Mouse (Mus musculus) liver, embryonic 13.5 days (tissue): ENCODE measurements around the gene Exoc4. TPM values are rescaled to one million over a fixed set of nuclear protein-coding genes. Genes with fewer than 3 reads are reported as not detected.

Source experiments
- ATAC-seq: fragments of 200-750 bp; cut with Nextera tagmentation; 2 replicates; pipeline ENCODE4 v1.8.0; 2017; ENCODE audit warnings: low read depth, mild to moderate bottlenecking, moderate number of reproducible peaks, moderate library complexity
- DNase-seq: peaks from one replicate; pipeline ENCODE4 v3.0.0; 2022
- H3K27ac ChIP-seq: fragments of 300-500 bp; sonication (generic); 2 replicates; pipeline ENCODE4 v1.5.1; 2015; ENCODE audit warnings: moderate library complexity, mild to moderate bottlenecking, inconsistent platforms
- H3K27me3 ChIP-seq: fragments of 300-500 bp; sonication (generic); 2 replicates; pipeline ENCODE4 v1.6.1; 2015; ENCODE audit warnings: mild to moderate bottlenecking, inconsistent platforms
- H3K36me3 ChIP-seq: fragments of 300-500 bp; sonication (generic); 2 replicates; pipeline ENCODE4 v1.6.1; 2015; ENCODE audit warnings: mild to moderate bottlenecking, inconsistent platforms
- H3K4me1 ChIP-seq: fragments of 300-500 bp; sonication (generic); replicated peaks from 2 replicates; pipeline ENCODE4 v1.6.1; 2015; ENCODE audit warnings: inconsistent platforms
- H3K4me2 ChIP-seq: fragments of 300-500 bp; sonication (generic); 2 replicates; pipeline ENCODE4 v1.6.1; 2015; ENCODE audit warnings: inconsistent platforms, mild to moderate bottlenecking, moderate library complexity
- H3K4me3 ChIP-seq: fragments of 300-500 bp; sonication (generic); replicated peaks from 2 replicates; pipeline ENCODE4 v1.5.1; 2015; ENCODE audit warnings: mild to moderate bottlenecking, inconsistent platforms
- H3K9ac ChIP-seq: fragments of 300-500 bp; sonication (generic); 2 replicates; pipeline ENCODE4 v1.6.1; 2015; ENCODE audit warnings: mild to moderate bottlenecking, inconsistent platforms
- H3K9me3 ChIP-seq: fragments of 300-500 bp; sonication (generic); replicated peaks from 2 replicates; pipeline ENCODE4 v1.6.1; 2016; ENCODE audit warnings: inconsistent platforms
- WGBS: fragments of 180-500 bp; shearing (Covaris S2); methylation state at CpG from one replicate; pipeline ENCODE4 v1.1.7; 2015; ENCODE audit not compliant: insufficient replicate concordance; 5-methylcytosine and 5-hydroxymethylcytosine counted together
- polyA plus RNA-seq: library from polyadenylated mRNA; unstranded; fragments of >200 nt; fragmentation: Nextera tagmentation; extraction: Ambion mirVana; gene quantifications from 2 replicates; pipeline ENCODE4 v1.2.1, GENCODE M21; 2015

The Exoc4 gene
- polyA plus RNA-seq, 1 experiment from 2014 or later, result 11.0 TPM

DNA sequence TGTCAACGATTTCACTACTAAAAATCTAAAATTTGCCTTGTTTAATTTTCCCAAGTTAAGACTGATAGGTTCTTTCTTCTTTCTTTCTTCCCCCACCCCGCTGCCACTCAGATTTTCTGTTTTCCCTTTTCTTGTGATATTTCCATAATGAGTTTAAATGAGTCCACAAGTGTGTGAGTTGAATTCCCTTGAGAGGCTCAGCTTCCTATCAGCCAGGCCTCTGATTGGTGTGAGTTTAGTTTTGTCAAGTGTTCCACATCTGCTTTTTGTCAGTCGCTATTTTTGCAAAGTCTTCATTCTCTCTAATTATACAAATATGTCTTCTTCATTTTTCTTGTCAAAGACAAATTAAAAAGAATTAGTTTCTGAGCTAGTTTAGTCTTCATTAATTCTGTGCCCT lies 160.7 kb downstream of the Exoc4 start:
- Histone ChIP-seq H3K36me3 (no peaks in the 10 kb centered on the region), H3K27ac (no peak overlapping the region), H3K4me1 (no peaks in the 10 kb centered on the region), H3K9ac (no peak overlapping the region), H3K4me2 (no peak overlapping the region), H3K9me3 (no peaks in the 10 kb centered on the region), H3K27me3 (no peaks in the 10 kb centered on the region), H3K4me3 (no peak overlapping the region)
- ATAC-seq, result no peak
- no peak for DNase-seq
- 73% methylated on average over 3 of the region's 3 CpGs for WGBS

DNA sequence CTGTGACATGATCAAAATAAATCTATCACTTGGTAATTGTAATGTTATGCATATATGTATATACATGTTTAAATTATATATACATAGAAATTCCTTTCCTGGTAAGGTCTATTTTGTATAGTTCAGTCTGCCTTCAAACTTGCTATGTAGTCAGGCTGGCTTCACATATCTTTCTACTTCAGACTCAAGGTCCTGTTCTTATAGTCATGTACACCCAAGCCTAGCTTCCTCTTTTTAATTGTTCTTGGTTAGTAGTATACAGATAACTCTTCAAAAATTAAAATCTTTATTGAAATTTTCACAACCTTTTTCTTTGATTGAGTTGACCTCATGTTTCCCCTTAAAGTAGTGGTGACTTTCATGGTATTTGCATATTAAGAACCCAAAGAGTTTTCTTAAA lies 176.1 kb downstream of the Exoc4 start:
- H3K9ac ChIP-seq, result no peak overlapping the region
- H3K36me3 ChIP-seq, result no peaks in the 10 kb centered on the region
- H3K27me3 ChIP-seq, result no peaks in the 10 kb centered on the region
- H3K4me1 ChIP-seq, result no peaks in the 10 kb centered on the region
- H3K4me2 ChIP-seq, result no peak overlapping the region
- H3K9me3 ChIP-seq, result no peaks in the 10 kb centered on the region
- H3K27ac ChIP-seq, result no peak overlapping the region
- DNase-seq (no peak), ATAC-seq (no peak)
- no peak overlapping the region for H3K4me3 ChIP-seq

DNA sequence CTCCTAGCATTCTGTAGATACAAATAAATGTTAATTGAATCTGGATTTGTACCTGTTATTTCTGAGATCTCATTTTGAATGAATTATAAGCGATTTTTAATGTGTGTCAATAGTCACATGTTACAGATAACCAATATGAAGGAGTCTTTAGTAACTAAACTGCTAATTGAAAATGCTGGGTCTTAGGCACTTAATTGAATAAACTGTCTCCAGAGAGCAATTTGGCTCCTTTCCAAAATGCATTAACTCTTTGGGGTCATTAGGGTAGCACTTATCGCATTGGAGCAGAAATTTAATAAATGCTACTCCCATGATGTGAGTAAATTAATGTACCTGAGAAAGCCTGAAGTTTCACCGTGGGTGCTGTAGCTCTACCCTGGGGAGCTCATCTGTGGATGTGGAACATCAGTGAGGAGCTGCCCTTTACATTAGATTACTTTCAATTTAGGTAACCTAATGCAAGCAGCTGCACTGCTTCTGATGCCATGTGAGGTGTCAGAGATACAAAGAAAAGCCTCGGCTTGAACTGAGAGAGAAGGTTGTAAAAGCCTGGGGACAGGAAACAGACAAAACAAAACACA lies 182.4 kb downstream of the Exoc4 start:
- no peaks in the 10 kb centered on the region for H3K4me1 ChIP-seq
- H3K9me3 ChIP-seq, result no peaks in the 10 kb centered on the region
- H3K27ac ChIP-seq, result no peak overlapping the region
- no peak overlapping the region for H3K4me2 ChIP-seq
- H3K4me3 ChIP-seq, result no peak overlapping the region
- 63% methylated on average over 4 of the region's 4 CpGs for WGBS
- DNase-seq (no peak), ATAC-seq (no peak)
- no peak overlapping the region for H3K9ac ChIP-seq
- no peaks in the 10 kb centered on the region for H3K27me3 ChIP-seq
- no peaks in the 10 kb centered on the region for H3K36me3 ChIP-seq

DNA sequence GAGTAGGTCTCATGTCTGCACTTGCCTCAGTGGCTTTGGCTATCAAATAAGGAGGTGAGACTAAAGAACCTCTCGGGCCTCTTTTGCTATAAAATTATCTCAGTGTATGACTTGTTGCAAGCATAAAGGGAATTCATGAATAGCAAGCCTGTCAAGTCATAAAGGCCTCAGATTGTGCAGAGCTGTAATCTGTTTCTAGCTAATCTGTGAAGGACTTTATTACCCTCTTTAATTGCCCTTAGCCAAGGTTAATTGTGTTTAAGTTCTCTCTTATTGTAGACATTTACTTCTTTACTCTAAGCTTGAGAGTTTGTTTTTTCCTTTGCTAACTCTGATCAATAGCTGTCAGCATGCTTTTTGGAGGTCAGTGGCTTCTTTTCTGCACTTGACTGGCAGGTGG lies 191.6 kb downstream of the Exoc4 start:
- DNase-seq (no peak), ATAC-seq (no peak)
- Histone ChIP-seq H3K9me3 (no peaks in the 10 kb centered on the region), H3K4me1 (no peaks in the 10 kb centered on the region), H3K36me3 (0 out of 2 replicates have a peak, but pooled peaks cover 3% of the 10 kb centered on the region), H3K4me2 (no peak overlapping the region), H3K27me3 (no peaks in the 10 kb centered on the region), H3K9ac (no peak overlapping the region), H3K27ac (no peak overlapping the region), H3K4me3 (no peak overlapping the region)
- WGBS, result 68% methylated on average over 1 of the region's 1 CpGs

GRCm38 (mm10) chr6:33453810-33454209 lies 204.9 kb downstream of the Exoc4 start:
- Histone ChIP-seq H3K4me3 (no peak overlapping the region), H3K4me1 (peaks cover 14% of the 10 kb centered on the region), H3K9me3 (no peaks in the 10 kb centered on the region), H3K27me3 (no peaks in the 10 kb centered on the region), H3K9ac (no peak overlapping the region), H3K36me3 (no peaks in the 10 kb centered on the region), H3K4me2 (no peak overlapping the region), H3K27ac (no peak overlapping the region)
- DNase-seq (no peak), ATAC-seq (no peak)
- WGBS, result 76% methylated on average over 2 of the region's 2 CpGs

DNA sequence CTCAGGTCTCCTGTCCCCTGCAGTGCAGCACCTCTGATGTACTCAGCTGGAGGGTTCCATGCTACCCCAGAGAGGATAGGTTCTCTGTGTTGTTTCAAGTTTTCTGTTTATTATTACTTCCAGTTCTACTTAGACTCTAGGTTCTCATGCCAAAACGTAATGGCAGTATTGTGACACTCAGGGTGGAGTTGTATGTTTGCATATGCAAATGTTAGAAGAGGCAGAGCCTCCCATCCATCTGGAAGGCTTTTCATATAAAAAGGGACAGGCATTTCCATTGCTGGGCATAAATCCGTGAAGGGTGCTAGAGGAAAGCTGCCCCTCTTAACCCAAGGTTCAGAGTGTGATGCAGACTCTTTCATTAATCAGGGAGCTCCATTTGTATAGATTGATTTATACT lies 205.5 kb downstream of the Exoc4 start:
- Histone ChIP-seq H3K4me2 (no peak overlapping the region), H3K4me3 (no peak overlapping the region), H3K9ac (no peak overlapping the region), H3K9me3 (no peaks in the 10 kb centered on the region), H3K27ac (no peak overlapping the region), H3K36me3 (no peaks in the 10 kb centered on the region), H3K4me1 (peaks cover 14% of the 10 kb centered on the region), H3K27me3 (no peaks in the 10 kb centered on the region)
- 59% methylated on average over 2 of the region's 2 CpGs for WGBS
- DNase-seq (no peak), ATAC-seq (no peak)

- 75% methylated on average over 1 of the region's 1 CpGs for whole genome bisulfite sequencing
- Histone ChIP-seq H3K36me3 (no peaks in the 10 kb centered on the region), H3K27me3 (no peaks in the 10 kb centered on the region), H3K9me3 (no peaks in the 10 kb centered on the region), H3K4me3 (no peak overlapping the region), H3K4me2 (no peak overlapping the region), H3K9ac (no peak overlapping the region), H3K4me1 (peaks cover 14% of the 10 kb centered on the region), H3K27ac (no peak overlapping the region)
- no peak for DNase-seq
- ATAC-seq, result no peak
Observed at GRCm38 (mm10) chr6:33455238-33455637, 206.4 kb downstream of the Exoc4 start.

DNA sequence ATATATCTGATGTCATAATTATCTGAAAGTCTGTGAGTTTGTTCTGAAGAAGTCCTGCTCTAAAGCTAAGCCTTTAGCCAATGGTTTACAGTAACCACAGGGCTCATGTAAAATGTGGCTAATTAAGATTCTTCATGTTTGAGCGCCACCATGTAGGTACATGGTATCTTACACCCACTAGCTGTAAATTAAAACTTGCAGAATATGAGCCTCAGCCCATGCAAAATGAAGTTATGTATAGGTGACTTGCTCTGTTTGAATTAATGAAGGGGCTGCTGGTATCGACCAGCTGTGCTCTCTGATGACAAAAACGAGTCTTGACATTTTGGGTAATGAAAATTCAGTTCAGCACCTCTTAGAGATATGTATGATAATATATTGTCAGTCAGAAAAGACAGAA lies 216.0 kb downstream of the Exoc4 start:
- WGBS, result 75% methylated on average over 3 of the region's 3 CpGs

DNA sequence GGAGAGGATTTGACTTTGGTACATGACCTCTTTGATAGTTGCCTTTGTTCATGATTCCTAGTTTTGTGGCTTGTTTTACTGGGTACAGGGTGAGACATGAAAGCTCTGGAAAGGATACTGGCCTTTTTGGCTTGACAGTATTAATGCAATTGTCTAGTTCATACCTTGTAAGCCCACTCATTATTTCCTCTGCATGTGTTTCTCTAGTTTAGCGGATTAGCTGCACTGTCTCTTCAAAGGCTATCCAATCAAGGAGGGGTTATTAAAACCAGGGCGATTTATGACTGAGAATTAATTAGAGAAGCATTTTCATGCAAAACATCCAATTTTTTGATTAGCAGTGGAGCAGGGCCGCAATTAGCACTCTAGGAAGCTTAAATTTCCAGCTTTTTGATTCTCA lies 216.5 kb downstream of the Exoc4 start:
- Histone ChIP-seq H3K27ac (0 out of 2 replicates have a peak overlapping the region, but pooled peaks have one; percentile 57), H3K36me3 (no peaks in the 10 kb centered on the region), H3K4me1 (peaks cover 19% of the 10 kb centered on the region), H3K9ac (no peak overlapping the region), H3K4me2 (no peak overlapping the region), H3K27me3 (no peaks in the 10 kb centered on the region), H3K9me3 (no peaks in the 10 kb centered on the region), H3K4me3 (no peak overlapping the region)
- ATAC-seq (no peak), DNase-seq (no peak)
- WGBS, result 75% methylated on average over 3 of the region's 3 CpGs

More for the DNA sequence above, 216.0 kb downstream of the Exoc4 start:
- no peaks in the 10 kb centered on the region for H3K27me3 ChIP-seq
- H3K36me3 ChIP-seq, result no peaks in the 10 kb centered on the region
- 0 out of 2 replicates have a peak overlapping the region, but pooled peaks have one; percentile 57 for H3K27ac ChIP-seq
- peaks cover 19% of the 10 kb centered on the region for H3K4me1 ChIP-seq
- H3K9ac ChIP-seq, result no peak overlapping the region
- H3K9me3 ChIP-seq, result no peaks in the 10 kb centered on the region
- ATAC-seq (no peak), DNase-seq (no peak)
- no peak overlapping the region for H3K4me3 ChIP-seq
- H3K4me2 ChIP-seq, result no peak overlapping the region

DNA sequence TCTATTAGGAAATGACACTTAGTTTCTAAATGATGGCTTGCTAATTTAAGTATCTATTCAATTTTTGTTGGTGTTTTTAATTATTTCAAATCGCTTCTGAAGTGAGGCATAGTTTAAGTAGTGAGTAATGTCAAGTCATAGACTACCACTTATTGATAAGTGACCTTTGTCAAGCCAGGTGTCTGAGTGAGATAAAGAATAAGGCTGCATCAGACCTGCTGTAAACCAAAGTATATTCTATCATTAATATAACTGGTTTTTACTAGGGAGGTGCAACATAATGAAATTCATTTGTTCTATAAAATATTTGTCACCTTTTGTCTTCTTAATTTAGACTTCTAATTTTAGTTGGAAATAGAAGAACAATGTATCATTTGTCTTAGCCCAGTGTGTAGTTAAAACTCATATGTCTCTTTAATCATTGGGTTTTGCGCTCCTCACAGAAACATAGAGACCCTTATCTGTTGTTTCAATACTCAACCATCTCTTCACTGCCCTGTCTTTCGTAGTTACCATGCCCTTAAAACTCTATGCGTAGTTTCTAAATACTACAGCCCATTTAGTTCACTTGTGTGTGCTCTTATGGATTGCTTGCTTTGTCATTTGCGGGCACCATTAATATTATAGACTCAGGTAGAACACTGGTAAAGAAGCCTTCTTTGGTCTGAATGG lies 217.4 kb downstream of the Exoc4 start:
- peak overlapping the region; percentile 39 for H3K4me2 ChIP-seq
- no peaks in the 10 kb centered on the region for H3K27me3 ChIP-seq
- H3K36me3 ChIP-seq, result no peaks in the 10 kb centered on the region
- H3K4me3 ChIP-seq, result no peak overlapping the region
- peaks cover 19% of the 10 kb centered on the region for H3K4me1 ChIP-seq
- DNase-seq (peak; percentile 36), ATAC-seq (peak; percentile 99)
- H3K27ac ChIP-seq, result peak overlapping the region; percentile 78
- no peak overlapping the region for H3K9ac ChIP-seq
- 34% methylated on average over 5 of the region's 5 CpGs for WGBS
- no peaks in the 10 kb centered on the region for H3K9me3 ChIP-seq

DNA sequence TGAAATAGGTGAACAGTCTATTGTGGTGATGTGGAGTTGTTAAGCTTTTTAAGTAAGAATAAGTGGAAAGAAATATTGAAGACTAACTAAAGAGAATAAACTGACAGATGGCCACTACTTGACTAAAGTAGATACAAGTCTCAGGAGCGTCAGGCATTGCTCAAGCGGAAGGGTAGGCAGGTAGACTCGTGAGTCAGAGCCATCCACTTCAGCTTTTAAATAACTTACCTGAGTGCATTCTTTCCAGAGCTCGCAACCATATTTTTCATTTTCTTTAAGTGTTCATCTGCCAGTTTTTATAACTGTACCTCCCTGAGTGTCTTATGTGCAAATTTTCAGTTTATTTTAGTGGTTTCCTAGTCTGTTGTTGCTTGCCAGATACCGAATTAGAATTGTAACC lies 219.6 kb downstream of the Exoc4 start:
- Histone ChIP-seq H3K9me3 (no peaks in the 10 kb centered on the region), H3K27ac (no peak overlapping the region), H3K4me2 (no peak overlapping the region), H3K36me3 (no peaks in the 10 kb centered on the region), H3K9ac (no peak overlapping the region), H3K4me1 (peaks cover 19% of the 10 kb centered on the region), H3K27me3 (no peaks in the 10 kb centered on the region), H3K4me3 (no peak overlapping the region)
- WGBS, result 86% methylated on average over 5 of the region's 5 CpGs
- no peak for ATAC-seq
- no peak for DNase-seq

GRCm38 (mm10) chr6:33476134-33476533 lies 227.2 kb downstream of the Exoc4 start:
- DNase-seq (no peak), ATAC-seq (peak; percentile 45; the same call in 1 of the 2 replicates)
- Histone ChIP-seq H3K4me3 (no peak overlapping the region), H3K4me2 (no peak overlapping the region), H3K9me3 (no peaks in the 10 kb centered on the region), H3K27ac (no peak overlapping the region), H3K4me1 (peaks cover 10% of the 10 kb centered on the region), H3K9ac (no peak overlapping the region), H3K27me3 (no peaks in the 10 kb centered on the region), H3K36me3 (no peaks in the 10 kb centered on the region)
- 58% methylated on average over 2 of the region's 2 CpGs for WGBS
